Mouse (Mus musculus) thymus, adult 2 months (tissue): ENCODE results near the gene Bckdha.

Source experiments
- CTCF ChIP-seq: fragments of 200-500 bp; IDR thresholded peaks from 2 replicates; pipeline ENCODE4 v1.5.1; 2012; ENCODE audit warnings: mild to moderate bottlenecking, control low read depth, low read length, moderate library complexity, borderline replicate concordance; ENCODE audit not compliant: control insufficient read depth, poor library complexity, insufficient read depth; ENCODE audit errors: extremely low read depth
- POLR2A ChIP-seq: fragments of 200-500 bp; IDR thresholded peaks from 2 replicates; pipeline ENCODE4 v1.6.1; 2012; ENCODE audit warnings: mild to moderate bottlenecking, low read length, control low read depth, moderate library complexity; ENCODE audit not compliant: control insufficient read depth, poor library complexity, insufficient read depth; ENCODE audit errors: extremely low read depth

DNA sequence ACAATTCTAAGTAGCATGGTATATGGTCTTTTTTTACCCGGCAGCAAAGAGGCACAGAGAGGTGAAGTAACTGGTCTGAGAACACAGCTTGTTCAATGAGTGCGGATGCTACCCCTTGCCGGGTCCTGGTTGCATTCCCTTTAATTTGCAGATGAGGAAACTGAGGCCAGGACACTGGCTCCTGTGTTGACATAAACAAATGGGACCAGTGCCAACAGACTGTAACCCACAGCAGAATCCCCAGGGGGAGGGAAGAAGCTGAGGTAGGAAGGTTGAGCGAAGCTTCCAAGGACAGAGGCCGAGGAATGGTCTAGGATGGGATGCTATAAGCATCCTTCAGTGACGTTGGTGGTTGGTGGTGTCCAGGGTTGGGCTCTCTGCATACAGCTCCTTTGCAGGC is 16.6 kb upstream of the Bckdha start:
- no peak for TF ChIP-seq POLR2A
- no peak for TF ChIP-seq CTCF
